Mouse (Mus musculus): Measurements from ENCODE around the gene Syde1. TPM values are rescaled to one million over a fixed set of nuclear protein-coding genes. Genes with fewer than 3 reads are reported as not detected.

Gene Syde1
- total RNA-seq, 1 experiment from 2014 or later = 28.8 TPM

DNA sequence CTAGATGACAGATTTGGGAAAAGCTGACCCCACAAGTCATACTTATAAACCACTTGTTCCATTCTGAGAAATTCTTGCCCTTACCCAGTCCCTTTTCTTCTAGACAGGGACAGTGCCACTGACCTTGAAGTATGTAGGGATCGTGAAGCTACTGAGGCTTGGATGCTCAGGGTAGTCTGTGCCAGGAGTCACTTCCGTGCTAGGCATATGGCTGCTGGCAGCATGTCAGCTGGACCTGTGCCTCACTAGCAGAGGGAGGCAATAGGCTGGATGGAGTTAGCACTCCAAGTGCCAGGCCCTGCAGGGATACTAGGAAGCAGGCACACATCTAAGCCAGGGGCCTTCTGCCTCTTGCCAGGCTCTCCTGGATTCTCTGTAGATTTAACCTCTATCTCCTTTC, 16.1 kb downstream of the Syde1 start:
- peak; percentile 70 for DNase-seq

DNA sequence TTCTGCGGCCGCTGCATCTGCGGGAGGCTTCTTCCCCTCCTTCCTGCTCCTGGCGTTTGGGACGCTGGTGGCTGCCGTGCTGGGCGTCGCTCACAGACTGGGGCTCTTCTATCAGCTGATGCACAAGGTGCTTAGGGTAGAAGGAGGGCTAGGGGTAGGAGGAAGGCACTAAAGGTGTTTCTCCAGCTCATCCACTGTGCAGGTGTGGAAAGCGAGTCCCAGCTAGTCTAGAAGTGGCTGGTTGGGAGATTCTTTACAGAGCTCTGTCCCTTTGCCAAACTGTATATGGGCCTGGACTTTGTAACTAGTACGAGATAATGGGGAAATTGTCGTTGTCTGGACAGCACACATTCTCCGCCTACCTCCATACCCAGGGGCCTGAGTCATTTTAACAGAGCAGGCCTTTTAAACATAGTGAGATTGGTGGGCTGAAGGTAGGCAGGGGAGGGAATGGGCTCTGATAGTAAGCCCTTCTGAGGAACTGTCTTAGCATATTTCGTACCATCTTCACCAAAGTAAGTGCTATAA, 16.6 kb downstream of the Syde1 start:
- DNase-seq = no peak

GRCm38 (mm10) chr10:78574250-78575104, 17.3 kb downstream of the Syde1 start, which contains the start of gene Ilvbl:
Ilvbl (plus strand) TSS chr10:78574346.
- DNase-seq = peak; percentile 97

GRCm38 (mm10) chr10:78573226-78573625, 18.5 kb downstream of the Syde1 start:
- no peak for DNase-seq

- DNase-seq = no peak
Observed at GRCm38 (mm10) chr10:78570897-78571296, 20.9 kb downstream of the Syde1 start.

DNA sequence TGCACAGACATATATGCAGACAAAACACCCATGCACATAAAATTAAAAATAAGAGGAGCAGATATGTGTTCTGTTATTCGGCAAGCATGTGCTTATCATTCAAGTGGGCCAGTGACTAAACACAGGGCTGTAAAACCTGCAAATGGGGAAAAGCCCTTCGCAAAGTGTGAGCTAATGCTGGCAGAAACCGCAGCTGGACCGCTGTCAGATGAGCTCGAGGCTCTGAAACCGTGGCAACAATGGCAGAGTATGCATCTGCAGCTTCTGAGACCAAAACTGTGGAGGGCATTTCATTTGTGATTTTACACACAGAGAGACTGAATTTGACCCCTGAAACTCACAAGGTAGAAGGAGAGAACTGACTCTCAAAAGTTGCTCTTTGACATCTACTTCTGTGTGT, 21.3 kb downstream of the Syde1 start:
- DNase-seq = no peak

DNA sequence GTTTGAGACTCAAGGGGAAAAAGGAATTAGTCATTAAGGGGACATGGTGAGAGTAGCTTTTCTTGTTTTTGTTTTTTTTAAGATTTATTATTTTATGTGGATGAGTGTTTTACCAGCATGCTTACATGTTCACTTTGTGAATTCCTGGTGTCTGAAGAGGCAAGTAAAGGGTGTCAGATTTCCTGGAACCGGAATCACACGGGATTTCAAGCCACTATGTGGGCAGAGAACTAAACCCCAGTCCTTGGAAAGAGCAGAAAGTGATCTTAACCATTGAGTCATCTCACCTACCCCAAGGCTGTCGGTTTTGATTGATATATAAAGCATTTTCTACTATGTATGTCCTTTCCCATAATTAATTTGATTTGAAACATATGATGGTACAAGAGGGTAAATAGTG, 22.1 kb downstream of the Syde1 start:
- DNase-seq = no peak

GRCm38 (mm10) chr10:78569191-78569590, 22.6 kb downstream of the Syde1 start:
- no peak for DNase-seq

DNA sequence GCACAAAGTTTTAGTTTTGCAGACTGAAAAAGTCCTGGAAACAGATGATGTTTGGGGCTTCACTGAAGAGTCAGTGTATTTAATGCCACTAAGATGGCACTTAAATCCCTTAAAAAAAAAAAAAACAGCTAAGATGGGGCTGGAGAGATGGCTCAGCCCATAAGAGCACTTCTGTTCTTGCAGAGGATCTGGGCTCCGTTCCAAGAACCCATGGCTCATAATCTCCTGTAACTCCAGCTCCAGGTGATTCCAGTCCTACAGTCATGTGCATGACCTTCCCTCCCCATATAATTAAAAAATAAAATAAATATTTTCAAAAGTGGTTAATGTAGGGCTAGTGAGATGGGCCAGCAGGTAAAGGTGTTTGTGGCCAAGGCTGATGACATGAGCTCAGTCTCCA, 26.7 kb downstream of the Syde1 start:
- no peak for DNase-seq

GRCm38 (mm10) chr10:78540943-78541342, 50.8 kb downstream of the Syde1 start:
- peak; percentile 38 for DNase-seq

Other genes with a start within 250 kb of the Syde1 start
- gene Agpat3, start 239.5 kb downstream of the Syde1 start, total RNA-seq (2021) = 323 and 324 TPM in 2 replicates
- 199 and 221 TPM in 2 replicates for gene Rrp1, start 178.9 kb downstream of the Syde1 start, total RNA-seq (2021)
- 176 and 179 TPM in 2 replicates for gene Cstb, start 166.3 kb downstream of the Syde1 start, total RNA-seq (2021)
- 21.5 and 26.2 TPM in 2 replicates for gene Pdxk, start 127.0 kb downstream of the Syde1 start, total RNA-seq (2021)
- not detected in 2 replicates for gene Olfr1358, start 74.5 kb downstream of the Syde1 start, total RNA-seq (2021)
- gene Ilvbl, start 17.6 kb downstream of the Syde1 start, total RNA-seq (2021) = 38.7 and 60.7 TPM in 2 replicates
- not detected in 2 replicates for gene Olfr1357, start 26.1 kb upstream of the Syde1 start, total RNA-seq (2021)
- not detected in 2 replicates for gene Casp14, start 126.3 kb upstream of the Syde1 start, total RNA-seq (2021)
- not detected in 2 replicates for gene Ccdc105, start 161.1 kb upstream of the Syde1 start, total RNA-seq (2021)
- 0.15 and 0.64 TPM in 2 replicates for gene Slc1a6, start 188.5 kb upstream of the Syde1 start, total RNA-seq (2021)